Comparison of ENCODE assay signal across 20 mouse cellular contexts in genomic region chr13:112500466-112500865, GRCm38 (mm10).
"Had no signal": no experiment of that assay in that cellular context is flagged by ENCODE, and none has a peak within 500 bp of the region (broad histone marks: within the 10 kb centered on the region; RNA-seq: fewer than 3 reads in every experiment).

No protein-coding gene starts in this region.

- H3K9me3 ChIP-seq: limb, embryonic 10.5 days; limb, embryonic 13.5 days; liver, embryonic 15.5 days; megakaryocyte, embryonic 14.5 days; midbrain, embryonic 12.5 days; midbrain, embryonic 15.5 days; neural tube, embryonic 12.5 days; neural tube, embryonic 15.5 days had no signal

- H3K4me2 ChIP-seq: limb, embryonic 13.5 days; liver, embryonic 11.5 days; liver, embryonic 15.5 days; midbrain, embryonic 12.5 days; midbrain, embryonic 15.5 days; neural tube, embryonic 12.5 days; neural tube, embryonic 15.5 days had no signal

- H3K9ac ChIP-seq: limb, embryonic 13.5 days; liver, embryonic 15.5 days; midbrain, embryonic 12.5 days; midbrain, embryonic 15.5 days; neural tube, embryonic 12.5 days; neural tube, embryonic 15.5 days had no signal

- H3K4me3 ChIP-seq: limb, embryonic 10.5 days; limb, embryonic 13.5 days; liver, embryonic 15.5 days; megakaryocyte, embryonic 14.5 days; midbrain, embryonic 12.5 days; midbrain, embryonic 15.5 days; neural tube, embryonic 12.5 days; neural tube, embryonic 15.5 days had no signal

- H3K27ac ChIP-seq: hindbrain, postnatal 0 days; limb, embryonic 10.5 days; limb, embryonic 13.5 days; liver, embryonic 15.5 days; midbrain, embryonic 12.5 days; midbrain, embryonic 15.5 days; neural tube, embryonic 12.5 days; neural tube, embryonic 15.5 days had no signal

- DNase-seq: kidney, adult 18-20 months; kidney, adult 9 months; kidney, postnatal 14 days; kidney, postnatal 4 days; right cerebral cortex, postnatal 25 days; spleen, adult 18-20 months; thymus, adult 18-20 months; thymus, postnatal 36 days had no signal

- H3K4me1 ChIP-seq: limb, embryonic 10.5 days; limb, embryonic 13.5 days; liver, embryonic 15.5 days; midbrain, embryonic 12.5 days; midbrain, embryonic 15.5 days; neural tube, embryonic 12.5 days; neural tube, embryonic 15.5 days had no signal

- H3K27me3 ChIP-seq: limb, embryonic 13.5 days; liver, embryonic 15.5 days; megakaryocyte, embryonic 14.5 days; midbrain, embryonic 12.5 days; midbrain, embryonic 15.5 days; neural tube, embryonic 12.5 days; neural tube, embryonic 15.5 days had no signal

- ATAC-seq: hindbrain, postnatal 0 days; inflammation-experienced regulatory T-cells, adult 6 months; intestine, embryonic 16.5 days; midbrain, embryonic 15.5 days had no signal
